Mouse (Mus musculus): Measurements from ENCODE around the gene Dpep2nb. TPM values are rescaled to one million over a fixed set of nuclear protein-coding genes. Genes with fewer than 3 reads are reported as not detected.

Gene Dpep2nb
- total RNA-seq, 4 experiments from 2014 or later = not detected

- no peak for DNase-seq (ENCODE audit: low spot score in 2 of 2)
Observed at GRCm38 (mm10) chr8:105961536-105961935, 44.2 kb downstream of the Dpep2nb start.

GRCm38 (mm10) chr8:105961101-105961500, 44.7 kb downstream of the Dpep2nb start:
- no peak for DNase-seq (ENCODE audit: low spot score in 2 of 2)

GRCm38 (mm10) chr8:105959350-105959749, 46.4 kb downstream of the Dpep2nb start:
- DNase-seq (ENCODE audit: low spot score in 2 of 2) = no peak

- DNase-seq (ENCODE audit: low spot score in 2 of 2) = no peak
Observed at GRCm38 (mm10) chr8:105957813-105958212, 48.0 kb downstream of the Dpep2nb start.

GRCm38 (mm10) chr8:105956556-105956955, 49.2 kb downstream of the Dpep2nb start:
- no peak for DNase-seq (ENCODE audit: low spot score in 2 of 2)

GRCm38 (mm10) chr8:105951057-105951659, 54.6 kb downstream of the Dpep2nb start:
- DNase-seq (ENCODE audit: low spot score in 2 of 2) = peak; percentile 58 to 71

- peak in 1 of 2 experiments; percentile 67 for DNase-seq (ENCODE audit: low spot score in 2 of 2)
Observed at GRCm38 (mm10) chr8:105949350-105949749, 56.4 kb downstream of the Dpep2nb start.

Small RNA genes within 50 kb of the gene (microRNA-seq; reads per million reads assigned to microRNA genes)
- gene Mir7074 = 0 to 0.25 reads per million in 2 experiments

Other genes starting within 250 kb of the Dpep2nb start
- gene Gfod2, start 247.3 kb downstream of the Dpep2nb start, total RNA-seq (2022) = 10 to 100 TPM; 17.8 to 21.3 (median 19.8) TPM
- gene Ranbp10, start 178.6 kb downstream of the Dpep2nb start, total RNA-seq (2022) = 10 to 100 TPM; 24.0 to 28.4 (median 26.2) TPM
- gene Tsnaxip1, start 178.2 kb downstream of the Dpep2nb start, total RNA-seq (2022) = under 1 TPM in 3 of 4 experiments, not detected in 1; 0.18 to 0.49 (median 0.31) TPM
- 10 to 100 TPM; 11.6 to 18.5 (median 14.0) TPM for gene Cenpt, start 152.7 kb downstream of the Dpep2nb start, total RNA-seq (2022)
- 10 to 100 TPM; 36.4 to 39.7 (median 38.3) TPM for gene Thap11, start 150.8 kb downstream of the Dpep2nb start, total RNA-seq (2022)
- gene Nutf2, start 145.4 kb downstream of the Dpep2nb start, total RNA-seq (2022) = 10 to 100 TPM; 12.8 to 36.2 (median 22.6) TPM
- 10 to 100 TPM; 65.0 to 72.8 (median 69.3) TPM for gene Edc4, start 125.1 kb downstream of the Dpep2nb start, total RNA-seq (2022)
- gene Nrn1l, start 112.4 kb downstream of the Dpep2nb start, total RNA-seq (2022) = 1 to 10 TPM in 2 of 4 experiments, under 1 TPM in 1, not detected in 1; 0.92 to 2.9 (median 2.7) TPM
- 1 to 10 TPM; 7.5 to 9.6 (median 9.1) TPM for gene Pskh1, start 105.5 kb downstream of the Dpep2nb start, total RNA-seq (2022)
- gene Ctrl, start 72.1 kb downstream of the Dpep2nb start, total RNA-seq (2022) = 1 to 10 TPM in 1 of 4 experiments, under 1 TPM in 3; 0.74 to 2.0 (median 0.82) TPM
- gene Psmb10, start 67.5 kb downstream of the Dpep2nb start, total RNA-seq (2022) = 10 to 100 TPM; 59.9 to 90.3 (median 75.5) TPM
- 10 to 100 TPM; 30.9 to 47.5 (median 35.4) TPM for gene Lcat, start 62.6 kb downstream of the Dpep2nb start, total RNA-seq (2022)
- gene Slc12a4, start 39.9 kb downstream of the Dpep2nb start, total RNA-seq (2022) = 10 to 100 TPM; 19.4 to 24.7 (median 22.1) TPM
- gene Dpep3, start 26.5 kb downstream of the Dpep2nb start, total RNA-seq (2022) = not detected
- gene Dus2, start 14.6 kb downstream of the Dpep2nb start, total RNA-seq (2022) = 10 to 100 TPM; 20.5 to 23.4 (median 21.8) TPM
- gene Ddx28, start 5.9 kb upstream of the Dpep2nb start, total RNA-seq (2022) = 10 to 100 TPM; 12.9 to 15.3 (median 13.6) TPM
- 10 to 100 TPM; 13.0 to 14.3 (median 14.0) TPM for gene Nfatc3, start 52.9 kb upstream of the Dpep2nb start, total RNA-seq (2022)
- under 1 TPM in 2 of 4 experiments, not detected in 2; 0.09 to 0.43 TPM for gene Esrp2, start 131.0 kb upstream of the Dpep2nb start, total RNA-seq (2022)
- gene Pla2g15, start 144.4 kb upstream of the Dpep2nb start, total RNA-seq (2022) = 10 to 100 TPM; 28.2 to 36.0 (median 29.8) TPM
- 10 to 100 TPM; 22.3 to 31.9 (median 27.5) TPM for gene Slc7a6, start 162.9 kb upstream of the Dpep2nb start, total RNA-seq (2022)
- 10 to 100 TPM; 22.2 to 29.7 (median 26.8) TPM for gene Slc7a6os, start 205.0 kb upstream of the Dpep2nb start, total RNA-seq (2022)
- gene Prmt7, start 205.0 kb upstream of the Dpep2nb start, total RNA-seq (2022) = 10 to 100 TPM; 32.8 to 43.7 (median 36.4) TPM

All from layer of hippocampus, adult 8-10 months (tissue).